Mouse (Mus musculus) ES-Bruce4 (cell line): ENCODE results near the gene Sun2.

ENCODE experiments used
- CTCF ChIP-seq: IDR thresholded peaks from one replicate; pipeline ENCODE4 v1.8.1; 2011; ENCODE audit warnings: low read depth, low read length
- POLR2A ChIP-seq: IDR thresholded peaks from one replicate; pipeline ENCODE4 v1.8.1; 2011; ENCODE audit warnings: low read length; ENCODE audit not compliant: insufficient read depth

GRCm38 (mm10) chr15:79681973-79682372 is 60.4 kb downstream of the Sun2 start:
- no peak for TF ChIP-seq POLR2A
- no peak for TF ChIP-seq CTCF
